Mouse (Mus musculus): ENCODE data around the gene AA467197.

DNA sequence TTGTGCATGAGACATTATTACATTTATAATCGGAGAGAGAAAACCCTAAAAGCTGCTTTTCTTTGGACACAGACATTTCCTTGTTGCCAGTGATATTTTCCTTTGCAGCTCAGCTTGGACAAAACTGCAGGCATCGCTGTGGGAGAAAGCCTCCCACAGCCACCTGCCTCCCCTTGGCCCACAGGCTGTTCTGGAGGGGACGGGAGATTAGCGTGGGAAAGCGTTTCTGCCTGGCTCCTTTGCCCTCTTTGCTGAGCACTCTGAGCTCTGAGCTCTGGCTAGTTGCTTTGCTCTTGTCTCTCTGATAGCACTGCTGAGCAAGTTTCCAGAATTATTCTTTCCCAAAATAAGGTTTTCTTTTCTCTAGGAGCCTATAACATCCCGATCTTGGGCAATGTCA lies 20.5 kb upstream of the AA467197 start:
- TF ChIP-seq POLR2A (IDR thresholded peaks at IDR 0.05; ENCODE audit: insufficient read length, low read depth) (no peak), POLR2AphosphoS2 (IDR thresholded peaks at IDR 0.05; ENCODE audit: insufficient read length, low read depth) (no peak), E2F4 (IDR thresholded peaks at IDR 0.05; ENCODE audit: insufficient read depth) (no peak)
